Mouse (Mus musculus): Measurements from ENCODE around the gene Scube3.

Scube3 gene

DNA sequence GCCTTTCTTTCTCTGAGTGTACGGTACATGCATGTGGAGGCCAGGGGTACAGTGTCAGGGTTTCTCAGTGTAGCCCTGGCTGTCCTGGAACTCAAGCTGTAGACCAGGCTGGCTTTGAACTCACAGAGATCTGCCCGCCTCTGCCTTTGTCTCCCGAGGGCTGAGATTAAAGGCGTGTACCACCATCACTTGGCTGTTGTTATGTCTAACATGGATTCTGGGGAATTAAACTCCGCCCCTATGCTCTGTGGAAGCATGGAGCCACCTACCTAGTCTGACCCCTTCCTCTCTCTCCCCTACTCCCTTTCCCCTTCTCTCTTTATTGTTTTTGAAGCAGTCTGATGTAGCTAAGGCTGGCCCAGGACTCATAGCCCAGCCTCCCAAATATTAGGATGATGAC, 12.1 kb upstream of the Scube3 start:
- in situ Hi-C loops (cut with MboI; ENCODE audit: low pct_unique_long_range_greater_than_20kb in 1 of 2, low sequenced_read_pairs in 2 of 2, unreplicated experiment in 1 of 2): no loop called here

- in situ Hi-C loops (cut with MboI; ENCODE audit: low pct_unique_long_range_greater_than_20kb in 1 of 2, low sequenced_read_pairs in 2 of 2, unreplicated experiment in 1 of 2): no loop called here
These were observed 11.4 kb upstream of the Scube3 start for GRCm38 (mm10) chr17:28130391-28131125.

DNA sequence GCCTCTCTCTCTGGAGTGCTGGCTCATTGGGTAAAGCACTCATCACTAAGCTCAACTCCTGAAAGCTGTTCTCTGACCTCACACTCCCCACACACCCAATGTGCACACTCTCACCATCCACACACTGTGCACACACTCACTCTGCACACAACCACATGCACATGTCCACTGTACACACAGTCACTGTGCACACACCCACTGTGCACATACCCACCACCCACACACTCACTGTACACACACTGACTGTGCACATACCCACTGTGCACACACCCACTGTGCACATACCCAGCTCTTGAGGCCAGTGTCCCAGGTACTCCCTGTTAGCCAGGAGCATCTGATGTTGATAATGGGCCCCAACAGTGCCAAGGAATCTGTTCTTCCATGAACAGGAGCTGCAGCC, 10.8 kb upstream of the Scube3 start:
- in situ Hi-C loops (cut with MboI; ENCODE audit: low pct_unique_long_range_greater_than_20kb in 1 of 2, low sequenced_read_pairs in 2 of 2, unreplicated experiment in 1 of 2): no loop called here

DNA sequence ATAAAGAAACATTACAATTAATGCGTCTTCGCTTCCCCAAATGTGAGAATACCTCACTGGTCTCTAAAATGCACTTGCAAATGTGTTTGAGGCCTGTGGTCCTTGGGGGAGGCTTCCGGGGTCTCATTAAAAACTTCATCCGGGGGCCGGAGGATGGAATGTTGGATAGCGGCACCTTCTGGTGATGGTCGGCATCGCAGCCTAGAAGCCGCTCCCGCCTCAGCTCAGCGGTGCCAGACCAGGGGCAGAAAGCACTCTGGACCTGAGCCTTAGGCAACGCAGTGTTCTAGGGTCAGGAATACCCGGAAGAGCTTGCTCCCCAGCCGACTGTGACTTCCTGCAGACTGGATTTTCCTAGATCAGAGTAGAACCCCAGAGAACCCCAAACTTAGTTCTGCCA, 8.7 kb upstream of the Scube3 start:
- in situ Hi-C loops (cut with MboI; ENCODE audit: low pct_unique_long_range_greater_than_20kb in 1 of 2, low sequenced_read_pairs in 2 of 2, unreplicated experiment in 1 of 2): no loop called here

DNA sequence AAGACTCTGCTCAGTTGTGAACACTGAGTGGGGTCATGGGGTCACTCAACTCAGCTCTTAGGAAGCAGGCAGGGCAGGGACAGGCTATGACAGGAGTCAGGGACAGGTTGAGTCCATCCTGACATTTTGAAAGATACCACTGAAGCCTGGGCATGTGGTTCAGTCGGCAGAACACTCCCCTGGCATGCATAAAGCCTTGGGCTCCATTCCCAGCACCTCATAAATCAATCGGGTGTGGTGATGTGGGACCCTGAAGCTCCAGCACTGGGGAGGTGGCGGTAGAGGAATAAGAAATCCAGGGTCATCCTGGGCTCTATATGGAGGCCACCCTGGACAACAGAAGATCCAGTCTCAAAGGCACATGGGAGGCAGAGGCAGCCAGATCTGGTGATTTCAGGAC, 6.4 kb upstream of the Scube3 start:
- in situ Hi-C loops (cut with MboI; ENCODE audit: low pct_unique_long_range_greater_than_20kb in 1 of 2, low sequenced_read_pairs in 2 of 2, unreplicated experiment in 1 of 2): no loop called here

DNA sequence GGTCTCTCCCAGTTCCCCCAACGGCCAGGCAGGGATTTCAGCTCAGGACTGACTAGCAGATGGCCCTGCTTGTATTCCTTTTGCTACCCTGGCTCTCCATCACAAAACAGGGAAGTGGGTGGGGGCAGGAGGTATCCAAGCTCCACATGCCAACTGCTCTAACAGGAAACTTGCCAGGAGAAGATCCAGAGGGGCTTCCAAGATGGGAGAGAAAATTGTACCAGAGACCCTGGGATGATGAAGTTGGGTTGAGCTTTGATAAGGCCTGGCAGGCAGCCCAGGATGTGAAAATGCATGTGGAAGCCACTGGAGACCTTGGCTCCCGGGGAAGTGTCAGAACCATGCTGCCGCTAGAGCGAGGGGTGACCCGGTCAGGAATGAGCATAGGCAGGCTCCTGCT, 5.7 kb upstream of the Scube3 start:
- in situ Hi-C loops (cut with MboI; ENCODE audit: low pct_unique_long_range_greater_than_20kb in 1 of 2, low sequenced_read_pairs in 2 of 2, unreplicated experiment in 1 of 2): no loop called here

GRCm38 (mm10) chr17:28138013-28138412, 3.9 kb upstream of the Scube3 start:
- in situ Hi-C loops (cut with MboI; ENCODE audit: low pct_unique_long_range_greater_than_20kb in 1 of 2, low sequenced_read_pairs in 2 of 2, unreplicated experiment in 1 of 2): no loop called here

DNA sequence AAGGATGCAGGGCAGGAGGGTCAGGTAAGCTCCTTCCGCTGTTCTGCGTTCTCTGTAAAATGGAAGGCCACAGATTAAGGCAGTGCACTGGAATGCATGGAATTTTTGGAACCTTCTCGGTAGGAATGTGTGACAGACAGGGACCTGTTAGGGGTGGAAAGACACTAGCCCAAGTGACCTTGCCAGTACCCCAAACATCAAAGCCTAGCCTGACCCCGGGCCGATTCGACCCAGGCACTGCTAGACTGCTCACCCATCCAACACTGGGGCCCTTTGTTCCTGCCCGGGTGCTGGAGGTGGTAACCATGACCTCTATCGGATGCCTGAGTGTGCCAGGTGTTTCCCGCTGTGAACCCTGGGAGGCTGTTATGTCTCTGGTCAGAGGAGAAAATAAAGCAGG, 3.3 kb upstream of the Scube3 start:
- in situ Hi-C loops (cut with MboI; ENCODE audit: low pct_unique_long_range_greater_than_20kb in 1 of 2, low sequenced_read_pairs in 2 of 2, unreplicated experiment in 1 of 2): no loop called here

DNA sequence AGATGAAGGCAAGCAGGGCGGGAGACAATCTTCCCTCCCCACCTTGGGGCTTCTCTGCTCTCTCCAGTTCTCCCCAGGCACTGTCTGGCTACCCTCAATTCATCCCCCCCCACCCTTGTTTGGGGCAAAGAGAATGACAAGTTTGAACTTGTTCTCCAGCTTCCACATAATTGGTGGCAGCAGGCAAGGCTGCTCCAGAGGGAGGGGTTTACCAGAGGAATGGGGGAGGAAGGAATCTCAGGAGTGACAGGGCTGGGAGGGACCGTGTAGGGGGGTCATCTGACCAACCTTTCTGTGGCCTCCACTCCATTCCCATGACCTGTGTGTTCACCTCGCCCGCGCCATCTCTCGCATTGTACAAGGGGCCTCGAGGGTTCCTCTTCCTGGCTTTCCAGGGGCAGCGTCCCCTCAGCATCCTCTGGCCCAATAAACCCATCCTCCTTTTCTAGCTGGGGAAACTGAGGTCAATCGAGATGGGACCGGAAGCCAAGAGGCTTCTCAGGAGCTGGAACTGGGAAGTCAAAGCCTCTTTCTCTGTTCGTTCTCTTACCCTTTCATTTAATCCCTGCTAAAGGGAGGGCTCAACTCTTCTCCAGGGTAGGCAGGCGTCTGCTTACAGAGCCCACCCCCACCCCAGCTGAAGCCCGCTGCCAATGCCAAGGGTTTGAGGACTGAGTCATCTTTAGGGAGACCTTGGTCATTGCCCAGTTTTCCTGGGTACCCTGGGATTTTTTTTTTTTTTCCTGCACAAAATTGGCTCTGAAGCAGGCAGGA, 1.3 kb upstream of the Scube3 start:
- in situ Hi-C loops (cut with MboI; ENCODE audit: low pct_unique_long_range_greater_than_20kb in 1 of 2, low sequenced_read_pairs in 2 of 2, unreplicated experiment in 1 of 2): no loop called here

DNA sequence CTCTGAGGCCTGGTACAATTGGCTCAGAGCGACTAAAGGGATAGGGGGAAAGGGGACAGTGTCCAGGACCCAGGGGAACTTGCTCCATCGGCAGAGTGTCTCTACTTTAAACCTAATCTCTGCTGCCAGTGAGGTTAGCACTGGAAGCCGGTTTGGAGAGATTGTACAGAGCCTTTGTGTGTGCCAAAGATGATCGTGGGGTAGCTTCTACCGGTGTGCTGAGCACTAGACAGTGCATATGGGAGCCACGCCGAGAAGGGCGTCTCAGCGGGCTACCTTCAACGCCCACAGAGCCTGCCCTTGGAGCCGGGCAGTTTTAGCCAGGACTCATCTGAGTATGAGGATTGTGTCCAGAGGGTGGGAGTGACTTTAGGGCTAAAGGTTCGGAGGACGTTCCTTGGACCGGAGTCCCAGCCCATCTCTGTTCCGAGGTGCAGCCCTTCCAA, 713 bp upstream of the Scube3 start:
- in situ Hi-C loops (cut with MboI; ENCODE audit: low pct_unique_long_range_greater_than_20kb in 1 of 2, low sequenced_read_pairs in 2 of 2, unreplicated experiment in 1 of 2): no loop called here

DNA sequence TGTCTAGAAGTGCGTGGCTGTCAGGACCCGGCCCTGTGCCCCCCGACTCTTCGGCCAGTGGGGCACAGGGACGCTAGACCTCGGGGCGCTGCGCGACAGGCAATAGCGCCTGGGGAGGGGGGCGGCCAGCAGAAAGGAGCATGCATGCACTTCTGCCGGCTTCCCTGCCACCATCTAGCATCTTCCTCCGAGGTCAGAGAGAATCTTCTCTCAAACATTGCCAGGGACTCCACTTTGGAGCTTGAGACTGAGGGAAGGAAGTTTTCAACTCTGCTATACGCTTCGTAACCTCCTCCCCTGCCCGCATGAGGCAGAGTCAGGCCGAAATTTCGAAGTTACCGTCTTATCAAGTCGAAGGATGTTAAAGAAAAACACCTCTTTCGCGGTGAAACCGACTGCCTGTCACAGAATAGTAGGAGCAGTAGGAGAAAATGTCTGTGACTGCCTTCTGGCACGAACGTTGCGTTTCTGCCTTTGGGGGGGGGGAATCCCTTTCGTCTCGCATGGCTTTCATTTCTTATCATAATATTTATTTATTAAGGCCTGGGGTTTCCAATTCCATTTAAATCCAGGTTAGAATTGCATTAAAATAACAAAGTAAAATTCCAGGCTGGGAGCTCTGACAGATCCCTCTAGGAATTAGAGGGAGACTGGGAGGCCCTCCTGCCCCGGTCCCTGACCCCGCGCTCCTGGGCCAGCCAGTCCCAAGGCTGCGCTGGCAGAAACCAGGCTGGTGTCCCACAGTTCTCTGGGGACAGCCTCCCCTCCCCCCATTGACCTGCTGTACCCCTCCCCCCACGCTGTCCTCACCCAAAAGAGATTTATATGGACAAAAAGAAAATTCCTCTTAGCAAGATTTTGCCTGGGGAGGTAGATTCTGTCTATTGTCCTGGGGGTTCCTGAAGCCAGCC, 1.0 kb downstream of the Scube3 start:
- in situ Hi-C loops (cut with MboI; ENCODE audit: low pct_unique_long_range_greater_than_20kb in 1 of 2, low sequenced_read_pairs in 2 of 2, unreplicated experiment in 1 of 2): no loop called here

DNA sequence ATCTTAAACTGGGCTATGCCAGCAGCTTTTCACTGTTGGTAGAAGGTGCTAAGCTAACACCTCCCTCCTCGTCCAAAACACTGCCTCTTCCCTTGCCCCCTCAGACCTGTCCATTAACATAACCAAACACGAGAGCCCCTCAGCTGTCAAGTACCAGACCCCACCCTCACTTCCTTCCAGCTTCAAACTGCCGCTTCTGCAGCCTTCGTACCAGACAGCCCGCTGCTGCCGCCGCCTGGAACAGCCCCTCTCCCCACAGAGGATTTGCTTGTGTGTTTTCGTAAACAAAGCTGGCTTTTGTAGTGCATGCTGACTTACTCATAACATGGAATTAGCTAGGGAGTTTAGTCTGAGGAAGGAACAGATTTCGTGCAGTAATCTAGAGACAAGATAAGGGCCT, 1.8 kb downstream of the Scube3 start:
- in situ Hi-C loops (cut with MboI; ENCODE audit: low pct_unique_long_range_greater_than_20kb in 1 of 2, low sequenced_read_pairs in 2 of 2, unreplicated experiment in 1 of 2): no loop called here

DNA sequence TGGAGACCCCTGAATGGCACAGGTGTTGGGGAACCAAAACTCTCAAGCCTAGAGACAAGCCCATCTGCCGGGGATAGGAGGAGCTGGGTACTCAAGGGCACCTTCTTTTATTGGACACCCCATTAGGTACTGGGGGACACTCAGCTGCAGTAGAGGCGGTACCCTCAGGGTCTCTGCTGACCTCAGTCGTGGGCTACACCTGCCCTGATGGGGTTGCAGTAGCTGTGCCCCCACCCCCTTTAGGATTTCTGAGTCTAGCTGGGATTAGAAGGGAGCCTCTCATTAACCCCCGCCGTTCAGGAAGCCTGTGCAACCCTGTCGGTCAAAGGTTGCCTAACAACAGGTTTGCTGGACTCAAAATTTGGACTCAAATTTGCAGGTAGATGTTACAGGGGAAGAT, 2.3 kb downstream of the Scube3 start:
- in situ Hi-C loops (cut with MboI; ENCODE audit: low pct_unique_long_range_greater_than_20kb in 1 of 2, low sequenced_read_pairs in 2 of 2, unreplicated experiment in 1 of 2): no loop called here

- in situ Hi-C loops (cut with MboI; ENCODE audit: low pct_unique_long_range_greater_than_20kb in 1 of 2, low sequenced_read_pairs in 2 of 2, unreplicated experiment in 1 of 2): no loop called here
These were observed 6.3 kb downstream of the Scube3 start for GRCm38 (mm10) chr17:28148288-28148687.

DNA sequence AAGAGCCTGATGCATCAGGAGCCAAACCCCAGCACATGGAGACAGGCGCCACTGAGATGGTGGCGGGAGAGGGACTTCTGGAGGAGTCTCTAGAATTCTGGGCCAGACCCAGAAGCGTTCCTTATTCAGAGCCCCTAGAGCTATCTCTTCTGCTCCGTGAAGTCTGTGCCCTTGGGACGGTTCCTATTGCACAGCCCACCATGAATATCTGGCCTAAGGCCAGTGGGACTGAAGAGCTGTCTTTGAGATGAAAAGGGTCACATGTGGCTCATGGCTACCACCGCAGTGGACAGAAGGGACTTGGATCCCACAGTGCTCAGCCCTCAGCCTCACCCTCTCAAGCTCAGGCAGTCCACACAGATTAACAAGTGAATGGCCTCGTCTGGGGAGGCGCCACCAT, 7.8 kb downstream of the Scube3 start:
- in situ Hi-C loops (cut with MboI; ENCODE audit: low pct_unique_long_range_greater_than_20kb in 1 of 2, low sequenced_read_pairs in 2 of 2, unreplicated experiment in 1 of 2): loop anchor here in 1 of 2 experiments (5.0 kb wide), 1 partner anchor 32 kb away; no protein-coding TSS in a partner anchor

GRCm38 (mm10) chr17:28150456-28150855, 8.5 kb downstream of the Scube3 start:
- in situ Hi-C loops (cut with MboI; ENCODE audit: low pct_unique_long_range_greater_than_20kb in 1 of 2, low sequenced_read_pairs in 2 of 2, unreplicated experiment in 1 of 2): loop anchor here in 1 of 2 experiments (5.0 kb wide), 1 partner anchor 33 kb away; no protein-coding TSS in a partner anchor

GRCm38 (mm10) chr17:28153095-28153494, 11.2 kb downstream of the Scube3 start:
- in situ Hi-C loops (cut with MboI; ENCODE audit: low pct_unique_long_range_greater_than_20kb in 1 of 2, low sequenced_read_pairs in 2 of 2, unreplicated experiment in 1 of 2): loop anchor here in 1 of 2 experiments (5.0 kb wide), 1 partner anchor 36 kb away; no protein-coding TSS in a partner anchor

GRCm38 (mm10) chr17:28154970-28155369, 13.0 kb downstream of the Scube3 start:
- in situ Hi-C loops (cut with MboI; ENCODE audit: low pct_unique_long_range_greater_than_20kb in 1 of 2, low sequenced_read_pairs in 2 of 2, unreplicated experiment in 1 of 2): loop anchor here in 1 of 2 experiments (5.0 kb wide), 1 partner anchor 38 kb away; no protein-coding TSS in a partner anchor

GRCm38 (mm10) chr17:28160361-28160760, 18.4 kb downstream of the Scube3 start:
- in situ Hi-C loops (cut with MboI; ENCODE audit: low pct_unique_long_range_greater_than_20kb in 1 of 2, low sequenced_read_pairs in 2 of 2, unreplicated experiment in 1 of 2): no loop called here
